Mouse (Mus musculus) effector memory CD4-positive, alpha-beta T cell, adult 5 months (primary cell): ENCODE measurements around the gene Add3. TPM values are rescaled to one million over a fixed set of nuclear protein-coding genes. Genes with fewer than 3 reads are reported as not detected.

ENCODE experiments used
- polyA plus RNA-seq: library from polyadenylated mRNA; unstranded; fragments of 100-300 nt; shearing (Covaris generic); gene quantifications from one replicate; pipeline ENCODE4 v1.2.1, GENCODE M21; 2017

Add3 gene
- polyA plus RNA-seq = 156 TPM

DNA sequence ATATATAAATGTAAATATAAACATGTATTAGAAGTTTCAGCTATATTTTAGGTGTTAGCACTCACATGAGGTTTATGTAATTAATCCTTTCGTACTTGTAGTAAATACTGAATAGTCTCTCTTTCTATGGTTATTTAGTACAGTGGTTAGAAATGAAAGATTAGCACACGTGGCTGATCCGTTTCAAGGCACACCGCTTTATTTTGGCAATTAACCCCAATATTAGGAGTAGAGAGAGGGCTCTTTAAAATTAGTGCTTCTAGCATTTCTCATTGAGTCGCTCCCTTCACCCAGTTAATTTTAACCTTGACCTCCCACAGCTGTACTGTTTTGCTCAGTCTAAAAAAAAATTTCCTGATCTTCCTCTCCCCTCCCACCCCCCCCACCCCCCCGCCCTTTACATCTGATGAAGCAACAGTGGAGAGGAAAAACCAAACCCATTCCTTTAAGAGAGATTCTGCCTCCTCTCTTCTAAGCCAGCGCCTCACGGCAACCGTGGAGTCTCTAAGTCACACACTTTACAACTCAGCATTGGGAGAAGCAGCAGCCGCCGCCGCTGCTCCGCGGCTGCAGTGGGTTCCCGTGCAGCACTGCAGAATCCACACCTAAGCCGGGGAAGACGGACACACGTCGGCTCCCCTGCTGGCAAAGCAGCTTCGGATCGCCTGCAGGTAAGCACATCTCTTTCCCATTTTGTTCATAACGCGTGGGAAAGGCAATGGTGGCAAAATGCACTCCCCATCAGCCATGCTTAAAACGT is at the start of gene Add3:
Gene Add3, plus strand, starts transcription at position 400 of the 760 bp plus-strand sequence.

Other genes with a start within 250 kb of the Add3 start
- gene Xpnpep1, start 100.2 kb upstream of the Add3 start, polyA plus RNA-seq = 40.9 TPM
- gene Mxi1, start 170.1 kb downstream of the Add3 start, polyA plus RNA-seq = 111 TPM
- not detected for gene Gm10197, start 231.3 kb downstream of the Add3 start, polyA plus RNA-seq